Mouse (Mus musculus) adrenal gland (tissue): Measurements from ENCODE around the gene Cnot4.
"Not testable (repeated sequence)": the region's sequence is repeated elsewhere in the genome, so short reads cannot be mapped to it uniquely, and the experiment has no call there.

Experiments
- intact Hi-C: fragments of 180-260 bp; cut with DNase I; formaldehyde crosslinking; loops from one replicate; pipeline ENCODE4 v1.15.1; 2025
- long read RNA-seq, 2 experiments: library from polyadenylated mRNA; unstranded; transcript quantifications; one replicate each; pipeline ENCODE4 v2.0.0; 2020; ENCODE audit warnings: borderline replicate concordance in 1 of 2; ENCODE audit not compliant: insufficient replicate concordance in 1 of 2

Cnot4 gene
- long read RNA-seq, experiment 1, partial matches to known transcripts, result 31 of 39 reads
- long read RNA-seq, experiment 1, other reads (novel, unspliced or antisense), result 4 of 39 reads
- long read RNA-seq, experiment 2, partial matches to known transcripts, result 48 of 50 reads
- long read RNA-seq, experiment 2, other reads (novel, unspliced or antisense), result 2 of 50 reads

GRCm38 (mm10) chr6:35133579-35134488 lies at the start of gene Cnot4:
TSS of gene Cnot4 (minus strand) at chr6:35133724.
- intact Hi-C loops, result loop anchor here (5.0 kb wide), 1 partner anchor 43 kb away; the partner anchor contains the start of gene Nup205

GRCm38 (mm10) chr6:35179299-35179698 lies 45.8 kb upstream of the Cnot4 start:
- intact Hi-C loops, result loop anchor here (5.0 kb wide), 1 partner anchor 47 kb away; the partner anchor contains the start of gene Cnot4

GRCm38 (mm10) chr6:35177650-35178272 lies 44.2 kb upstream of the Cnot4 start:
- intact Hi-C loops, result loop anchor here (5.0 kb wide), 1 partner anchor 45 kb away; the partner anchor contains the start of gene Cnot4

GRCm38 (mm10) chr6:35176979-35177649 lies 43.6 kb upstream of the Cnot4 start, which contains the start of gene Nup205:
TSS of gene Nup205 (plus strand) at chr6:35177421.
- intact Hi-C loops, result loop anchor here (5.0 kb wide), 1 partner anchor 45 kb away; the partner anchor contains the start of gene Cnot4

- intact Hi-C loops, result no loop called here
Observed at GRCm38 (mm10) chr6:35173181-35173580, 39.7 kb upstream of the Cnot4 start.

GRCm38 (mm10) chr6:35172028-35172427 lies 38.5 kb upstream of the Cnot4 start:
- intact Hi-C loops, result not testable (repeated sequence)

- intact Hi-C loops, result no loop called here
Observed at GRCm38 (mm10) chr6:35169250-35169649, 35.7 kb upstream of the Cnot4 start.

GRCm38 (mm10) chr6:35154540-35154939 lies 21.0 kb upstream of the Cnot4 start:
- intact Hi-C loops, result no loop called here

GRCm38 (mm10) chr6:35147726-35148422 lies 14.3 kb upstream of the Cnot4 start:
- intact Hi-C loops, result no loop called here

GRCm38 (mm10) chr6:35145569-35145968 lies 12.0 kb upstream of the Cnot4 start:
- intact Hi-C loops, result no loop called here

- intact Hi-C loops, result no loop called here
Observed at GRCm38 (mm10) chr6:35140351-35140750, 6.8 kb upstream of the Cnot4 start.

- intact Hi-C loops, result loop anchor here (5.0 kb wide), 1 partner anchor 42 kb away; the partner anchor contains the start of gene Nup205
Observed at GRCm38 (mm10) chr6:35134844-35135243, 1.3 kb upstream of the Cnot4 start.

GRCm38 (mm10) chr6:35133246-35133578 lies 312 bp downstream of the Cnot4 start:
- intact Hi-C loops, result loop anchor here (5.0 kb wide), 1 partner anchor 44 kb away; the partner anchor contains the start of gene Nup205

GRCm38 (mm10) chr6:35132806-35133205 lies 718 bp downstream of the Cnot4 start:
- intact Hi-C loops, result loop anchor here (5.0 kb wide), 1 partner anchor 44 kb away; the partner anchor contains the start of gene Nup205

- intact Hi-C loops, result no loop called here
Observed at GRCm38 (mm10) chr6:35122488-35122887, 11.0 kb downstream of the Cnot4 start.

- intact Hi-C loops, result no loop called here
Observed at GRCm38 (mm10) chr6:35121925-35122324, 11.6 kb downstream of the Cnot4 start.

- intact Hi-C loops, result no loop called here
Observed at GRCm38 (mm10) chr6:35102457-35102856, 31.1 kb downstream of the Cnot4 start.

- intact Hi-C loops, result no loop called here
Observed at GRCm38 (mm10) chr6:35084927-35085326, 48.6 kb downstream of the Cnot4 start.

- intact Hi-C loops, result no loop called here
Observed at GRCm38 (mm10) chr6:35075148-35075547, 58.4 kb downstream of the Cnot4 start.

GRCm38 (mm10) chr6:35071261-35071660 lies 62.3 kb downstream of the Cnot4 start:
- intact Hi-C loops, result no loop called here
